Mouse (Mus musculus) kidney, postnatal 14 days (tissue): Measurements from ENCODE around the gene Wdr1.
A peak's percentile ranks its signal among the peaks of the same experiment; 100 is the strongest.
"Not testable (repeated sequence)": the region's sequence is repeated elsewhere in the genome, so short reads cannot be mapped to it uniquely, and the experiment has no call there.

ENCODE experiments used
- DNase-seq: peaks from one replicate; pipeline ENCODE4 v3.0.0; 2022; ENCODE audit warnings: mixed read lengths

The Wdr1 gene

DNA sequence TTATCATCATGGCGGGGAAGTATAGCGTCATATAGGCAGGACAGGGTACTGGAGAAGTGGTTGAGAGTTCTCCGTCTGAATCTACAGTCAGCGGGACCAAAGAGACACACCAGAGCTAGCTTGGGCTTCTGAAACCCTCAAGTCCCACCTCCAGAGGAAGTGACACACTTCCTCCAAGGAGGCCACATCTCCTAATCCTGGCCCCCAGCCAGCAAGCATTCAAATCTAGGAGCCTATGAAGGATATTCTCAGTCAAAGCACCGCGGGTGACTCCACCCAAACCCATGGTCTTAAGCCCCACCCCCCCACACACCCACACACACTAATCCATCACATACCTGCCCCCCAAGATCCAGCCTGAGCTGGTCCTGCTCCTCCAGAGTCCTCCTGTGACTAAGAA, 69.1 kb downstream of the Wdr1 start:
- no peak for DNase-seq

DNA sequence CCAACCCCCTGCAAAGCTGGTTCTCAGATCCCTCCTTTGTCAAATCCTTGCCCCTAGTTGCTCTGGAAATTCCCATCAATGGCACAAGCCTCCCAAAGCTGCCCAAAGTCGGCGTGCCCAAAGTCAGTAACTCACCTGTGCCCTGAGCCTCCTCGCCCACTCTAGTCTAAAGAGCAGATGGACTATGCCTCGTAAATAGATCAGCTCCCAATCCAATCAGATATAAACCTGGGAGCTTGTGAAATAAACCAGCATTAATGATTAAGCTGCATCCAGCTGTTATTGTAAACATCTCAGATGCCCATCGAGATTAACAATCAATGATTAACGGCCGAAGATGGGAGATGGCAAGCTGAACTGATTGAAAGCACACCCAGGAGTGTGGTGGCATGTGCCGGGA, 71.3 kb downstream of the Wdr1 start:
- DNase-seq, result no peak

- no peak for DNase-seq
Observed at GRCm38 (mm10) chr5:38489739-38490138, 73.3 kb downstream of the Wdr1 start.

GRCm38 (mm10) chr5:38488673-38489615, 74.1 kb downstream of the Wdr1 start:
- peak; percentile 23 for DNase-seq

DNA sequence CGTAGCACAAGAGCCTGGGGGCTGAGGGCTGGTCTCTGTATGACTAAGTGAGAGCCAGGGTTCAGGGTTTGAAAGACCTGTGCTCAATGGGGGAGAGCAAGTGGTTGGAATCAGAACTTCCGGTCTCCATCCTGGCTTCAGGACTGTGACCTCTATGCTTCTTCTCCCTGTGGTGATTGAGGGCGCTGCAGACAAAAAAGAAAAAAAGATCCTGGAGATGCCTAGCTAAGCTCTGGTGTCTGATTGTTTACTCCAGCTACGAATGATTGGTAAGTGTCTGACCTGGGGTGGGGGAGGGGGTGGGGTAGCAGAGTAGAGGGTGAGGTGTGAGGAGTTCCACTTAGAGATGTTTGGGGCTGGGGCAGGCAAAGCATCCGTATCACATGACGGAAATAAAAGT, 75.0 kb downstream of the Wdr1 start:
- no peak for DNase-seq

- no peak for DNase-seq
Observed at GRCm38 (mm10) chr5:38487247-38487646, 75.8 kb downstream of the Wdr1 start.

DNA sequence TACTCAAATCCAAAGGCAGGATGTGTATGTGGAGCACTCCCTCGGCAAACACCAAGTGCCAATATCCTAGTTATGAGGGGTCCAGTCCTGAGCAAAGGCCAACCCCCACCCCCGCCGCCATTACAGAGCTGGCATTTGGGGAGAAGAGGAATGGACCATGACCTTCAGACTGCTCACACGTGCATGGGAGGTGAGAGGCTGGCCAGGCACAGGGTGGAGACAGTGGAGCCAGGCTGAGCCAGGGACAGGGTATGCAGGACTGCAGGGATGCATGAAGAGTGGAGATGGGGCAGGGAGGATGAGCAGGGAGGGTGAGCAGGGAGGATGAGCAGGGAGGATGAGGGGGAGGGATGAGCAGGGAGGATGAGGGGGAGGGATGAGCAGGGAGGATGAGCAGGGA, 77.1 kb downstream of the Wdr1 start:
- DNase-seq, result no peak

- no peak for DNase-seq
Observed at GRCm38 (mm10) chr5:38483518-38484110, 79.4 kb downstream of the Wdr1 start.

DNA sequence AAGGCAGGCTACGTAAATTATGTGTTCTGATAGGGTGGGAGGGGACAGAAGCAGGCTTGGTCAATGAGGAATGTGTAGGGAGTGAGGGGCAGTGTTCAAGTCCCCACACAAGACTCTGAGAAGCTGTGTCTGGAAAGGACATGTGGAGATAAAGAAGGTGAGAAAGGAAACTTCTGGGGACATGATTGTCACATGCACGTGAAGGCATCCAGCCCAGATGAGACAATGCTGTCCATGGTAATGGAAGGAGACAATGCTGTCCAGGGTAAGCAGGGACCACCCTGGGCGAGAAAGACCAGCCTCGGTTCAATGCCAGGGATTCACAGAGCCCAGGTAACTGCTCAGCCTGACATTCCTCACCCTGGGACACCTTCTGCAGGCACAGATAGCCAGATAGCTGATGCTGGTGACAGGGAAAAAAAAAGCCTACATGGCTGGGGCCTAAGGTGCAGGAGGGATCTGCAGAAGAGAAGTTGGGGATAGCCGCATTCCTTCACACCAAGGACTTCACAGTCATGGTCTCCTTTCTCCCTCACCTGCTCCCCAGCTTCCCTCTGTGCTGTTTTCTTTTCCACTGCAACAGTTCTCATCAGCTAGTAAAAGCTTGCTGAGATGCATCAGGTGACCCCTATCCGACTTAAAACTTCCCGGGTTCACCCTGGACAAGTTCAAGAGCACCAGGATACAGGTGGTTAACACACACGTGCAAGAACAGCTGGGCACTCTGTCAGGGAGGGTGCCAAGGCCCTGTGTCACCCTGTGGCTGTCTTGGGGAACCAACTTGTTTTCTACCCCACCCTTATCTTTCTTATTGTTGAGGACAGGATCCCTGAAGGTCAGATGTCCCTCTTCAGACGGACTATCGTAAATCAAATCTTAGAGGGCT, 82.0 kb downstream of the Wdr1 start:
- no peak for DNase-seq

- DNase-seq, result peak; percentile 91
Observed at GRCm38 (mm10) chr5:38479908-38480725, 82.9 kb downstream of the Wdr1 start.

DNA sequence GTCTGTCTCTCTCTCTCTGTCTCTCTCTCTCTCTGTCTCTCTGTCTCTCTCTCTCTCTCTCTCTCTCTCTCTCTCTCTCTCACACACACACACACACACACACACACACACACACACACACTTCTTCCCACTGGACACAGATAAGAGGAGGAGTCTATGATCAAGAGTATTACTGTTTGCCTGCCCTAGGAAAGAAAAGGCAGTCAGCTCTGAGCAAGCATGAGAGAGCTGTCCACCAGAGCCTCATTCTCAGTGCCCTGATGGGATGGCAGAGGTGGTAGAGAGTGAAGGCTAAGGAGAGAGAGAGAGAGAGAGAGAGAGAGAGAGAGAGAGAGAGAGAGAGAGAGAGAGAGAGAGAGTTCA, 83.5 kb downstream of the Wdr1 start:
- DNase-seq, result not testable (repeated sequence)

- DNase-seq, result peak; percentile 62
Observed at GRCm38 (mm10) chr5:38479027-38479426, 84.0 kb downstream of the Wdr1 start.

DNA sequence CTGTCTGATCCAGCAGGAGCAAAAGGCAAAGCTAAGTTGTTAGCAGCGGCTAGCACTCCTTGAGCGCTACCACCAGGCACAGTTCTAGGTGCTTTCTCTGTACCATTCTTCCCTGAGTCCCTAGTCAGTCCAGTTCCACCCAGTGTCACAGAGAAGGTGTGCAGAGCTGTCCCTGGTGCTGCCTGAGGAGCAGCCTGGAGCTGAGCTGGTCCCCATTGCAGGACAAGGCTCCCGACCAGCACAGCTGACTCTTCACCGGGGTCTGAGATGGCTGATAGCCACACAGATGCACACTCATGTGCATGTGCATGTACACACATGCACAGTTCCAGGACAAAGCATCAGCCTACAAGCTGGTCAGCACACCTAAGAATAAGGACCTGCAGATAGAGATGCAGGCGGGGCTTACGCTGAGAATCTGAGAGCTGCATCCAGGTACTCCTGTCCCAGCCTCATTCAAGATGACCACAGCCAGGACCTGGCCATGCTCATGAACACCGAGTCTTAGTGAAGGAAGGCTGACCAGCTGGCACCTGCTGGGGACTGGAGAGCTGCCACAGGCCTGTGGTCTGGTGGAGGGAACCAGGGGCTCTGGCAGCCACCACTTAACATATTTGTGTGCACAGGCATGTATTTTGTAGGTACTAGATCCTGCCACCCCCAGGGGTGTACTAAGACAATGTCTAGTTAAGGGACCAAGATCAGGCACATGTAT, 85.1 kb downstream of the Wdr1 start:
- DNase-seq, result no peak

DNA sequence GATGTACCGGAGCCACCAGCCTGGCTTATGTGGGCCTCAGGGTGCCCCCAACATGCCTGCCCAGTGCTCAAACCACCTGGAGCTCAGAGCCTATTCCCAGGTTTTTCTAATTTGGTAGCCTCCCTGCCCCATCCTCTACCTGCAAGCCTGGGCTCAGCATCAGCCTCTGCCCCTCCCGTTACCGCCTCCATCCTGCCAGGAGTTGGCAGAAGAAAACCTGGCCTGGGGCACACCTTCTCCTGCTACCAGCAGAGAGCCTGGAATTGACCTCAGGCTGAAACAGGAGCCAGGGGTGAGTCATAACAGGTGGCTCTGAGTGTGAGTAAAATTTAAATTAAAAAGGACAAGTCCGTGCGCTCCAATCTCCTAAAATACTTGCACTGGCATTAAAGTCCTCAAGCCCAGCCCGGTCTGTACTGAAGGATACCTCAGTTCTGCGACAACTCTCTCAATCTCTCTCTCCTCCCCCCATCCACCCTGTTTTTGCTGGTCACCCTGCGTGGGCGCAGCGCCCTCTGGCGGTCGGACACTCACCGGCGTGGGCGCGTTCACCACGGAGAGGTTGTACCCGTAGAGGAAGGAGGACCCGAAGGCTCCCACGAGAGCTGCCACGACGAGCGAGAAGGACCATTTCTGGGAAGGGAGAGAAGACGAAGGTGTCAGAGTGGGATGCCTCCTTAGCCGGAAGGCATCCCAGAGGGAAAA, 86.0 kb downstream of the Wdr1 start:
- peak; percentile 37 for DNase-seq
